Mouse (Mus musculus): ENCODE measurements around the gene Olfr1250.
"Not testable (repeated sequence)": the region's sequence is repeated elsewhere in the genome, so short reads cannot be mapped to it uniquely, and the experiment has no call there.

Olfr1250 gene

GRCm38 (mm10) chr2:89661367-89661766 is at the start of gene Olfr1250:
TSS of gene Olfr1250 (minus strand) at chr2:89661467.
- DNase-seq, result no peak

GRCm38 (mm10) chr2:89691980-89692379 is 30.7 kb upstream of the Olfr1250 start:
- no peak for DNase-seq

GRCm38 (mm10) chr2:89671836-89672235 is 10.6 kb upstream of the Olfr1250 start, which contains the start of gene Olfr1251:
TSS of gene Olfr1251 (minus strand) at chr2:89671936.
- no peak for DNase-seq

- no peak for DNase-seq
Measured at GRCm38 (mm10) chr2:89634883-89635282, 26.4 kb downstream of the Olfr1250 start, which contains the start of gene Olfr1249. TSS of gene Olfr1249 (minus strand) at chr2:89634983.

- DNase-seq, result not testable (repeated sequence)
Measured at GRCm38 (mm10) chr2:89618145-89618544, 43.1 kb downstream of the Olfr1250 start, which contains the start of gene Olfr1248. TSS of gene Olfr1248 (minus strand) at chr2:89618245.

- no peak for DNase-seq
Measured at GRCm38 (mm10) chr2:89614030-89614429, 47.2 kb downstream of the Olfr1250 start, which contains the start of gene Olfr1247. TSS of gene Olfr1247 (minus strand) at chr2:89614130.
